Mouse (Mus musculus) NIH3T3 (cell line): ENCODE results near the gene Gm20604.
A peak's percentile ranks its signal among the peaks of the same experiment; 100 is the strongest.

Source experiments
- DNase-seq: peaks from one replicate; pipeline ENCODE4 v3.0.0-alpha.2; 2012; ENCODE audit warnings: low read depth

Gene Gm20604

GRCm38 (mm10) chr12:102705906-102706640, 52.4 kb downstream of the Gm20604 start:
- no peak for DNase-seq

DNA sequence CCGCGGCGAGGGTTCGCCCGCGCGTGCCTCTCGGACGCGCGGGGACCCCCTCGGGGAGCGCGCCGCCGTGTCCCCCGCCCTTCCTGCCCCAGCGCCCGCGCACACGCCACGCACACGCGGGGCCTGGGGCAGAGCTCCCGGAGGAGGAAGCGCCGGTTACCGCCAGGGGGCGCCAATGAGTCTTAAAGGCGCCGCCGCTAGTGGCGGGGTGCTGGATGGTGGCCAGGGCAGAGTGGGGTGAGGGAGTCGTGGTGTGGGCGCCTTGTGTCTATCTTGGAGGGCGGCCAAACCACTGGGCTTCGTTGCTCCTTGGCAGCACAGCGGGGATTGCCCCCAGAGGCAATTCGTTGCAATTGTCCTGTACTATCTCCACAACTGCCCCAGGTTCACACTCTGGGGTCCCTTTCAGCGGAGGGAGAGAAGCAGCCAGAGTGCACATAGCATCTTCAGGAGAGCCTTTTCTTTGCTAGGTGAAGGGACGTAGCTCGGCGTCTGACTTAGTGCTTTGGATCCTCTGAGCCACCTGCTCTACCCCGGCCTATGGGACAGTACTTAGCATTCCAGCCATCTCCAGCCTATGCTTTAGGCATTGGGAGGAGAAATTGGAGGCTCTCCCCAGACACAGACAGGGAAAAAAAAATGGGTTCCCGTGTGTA, 53.1 kb downstream of the Gm20604 start:
- DNase-seq, result peak; percentile 92

DNA sequence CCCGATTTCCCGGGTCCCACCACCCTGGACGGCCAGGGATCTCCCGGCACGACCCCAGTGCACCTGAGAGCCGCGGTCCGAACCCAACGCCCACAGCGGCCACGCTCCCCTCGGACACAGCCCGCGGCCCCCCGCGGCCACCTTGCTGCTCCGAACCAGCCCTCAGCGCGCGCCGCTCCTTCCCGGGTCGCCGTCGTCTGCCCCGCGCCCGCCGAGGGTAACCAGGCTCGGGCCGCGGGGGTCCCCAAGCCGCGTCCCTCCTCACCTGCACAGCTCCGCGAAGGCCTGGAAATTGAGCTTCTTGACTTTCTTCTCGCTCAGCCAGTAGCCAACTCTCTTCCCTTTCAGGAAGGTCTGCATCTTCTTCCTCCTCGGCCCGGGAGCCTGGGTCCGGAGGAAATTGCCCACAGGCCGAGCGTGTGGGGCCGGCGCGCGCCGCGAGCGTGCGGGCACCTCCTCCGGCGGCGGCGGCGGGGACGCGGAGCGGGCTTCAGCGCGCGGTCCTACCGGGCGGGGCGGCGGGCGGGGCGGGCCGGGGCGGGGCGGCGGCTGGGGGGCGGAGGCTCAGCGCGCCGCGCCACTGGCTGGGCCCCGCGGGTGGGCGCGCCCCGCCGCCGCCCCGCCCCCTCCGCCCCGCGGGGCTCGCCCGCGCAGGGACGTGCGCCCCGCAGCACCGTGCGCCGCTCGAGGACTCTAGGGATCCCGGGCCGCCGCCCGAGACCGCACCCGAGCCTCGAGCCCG, 53.8 kb downstream of the Gm20604 start, which contains the start of gene Itpk1:
TSS of gene Itpk1 (minus strand) at position 474 of the 742 bp plus-strand sequence.
- DNase-seq, result peak; percentile 79

DNA sequence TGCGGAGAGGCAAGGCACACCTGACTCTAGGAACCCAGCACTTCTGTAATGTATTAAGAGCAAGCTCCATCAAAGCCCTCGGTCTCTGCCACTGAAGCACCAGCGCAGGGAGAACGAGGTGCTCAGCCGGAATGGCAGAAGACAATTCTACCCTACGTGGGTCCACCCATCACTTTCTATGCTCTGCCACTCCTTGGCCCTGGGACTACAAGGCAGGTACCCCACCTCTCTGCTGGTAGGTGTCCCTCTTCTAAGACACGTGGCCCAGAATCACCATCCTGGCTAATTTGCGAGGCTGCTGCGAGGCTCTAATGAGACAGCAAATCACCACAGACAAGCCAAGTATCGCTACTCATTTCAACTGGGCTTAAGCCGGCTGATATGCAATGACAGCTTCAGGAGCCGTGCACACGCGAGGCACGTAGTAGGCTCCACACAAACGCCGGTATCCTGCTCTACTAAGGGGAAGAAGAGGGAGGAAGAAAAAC, 54.5 kb downstream of the Gm20604 start:
- no peak for DNase-seq

GRCm38 (mm10) chr12:102703441-102703840, 55.0 kb downstream of the Gm20604 start:
- DNase-seq, result no peak

DNA sequence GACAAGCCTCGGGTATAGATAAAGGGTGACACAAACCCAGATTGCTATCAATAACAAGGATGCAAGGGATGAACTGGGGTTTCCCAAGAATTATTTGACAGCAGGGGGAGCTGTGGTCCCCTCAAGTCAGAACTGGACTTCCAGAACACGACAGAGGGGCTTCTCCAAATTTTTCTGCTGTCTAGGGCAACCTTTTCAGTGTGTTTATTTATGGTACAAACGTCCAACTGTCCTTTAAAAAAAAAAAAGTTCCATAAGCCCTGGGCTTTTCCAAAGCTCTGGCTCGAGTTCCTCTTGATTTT, 55.4 kb downstream of the Gm20604 start:
- DNase-seq, result peak; percentile 76

GRCm38 (mm10) chr12:102702356-102703110, 55.9 kb downstream of the Gm20604 start:
- peak; percentile 94 for DNase-seq

GRCm38 (mm10) chr12:102701691-102702207, 56.7 kb downstream of the Gm20604 start:
- no peak for DNase-seq

DNA sequence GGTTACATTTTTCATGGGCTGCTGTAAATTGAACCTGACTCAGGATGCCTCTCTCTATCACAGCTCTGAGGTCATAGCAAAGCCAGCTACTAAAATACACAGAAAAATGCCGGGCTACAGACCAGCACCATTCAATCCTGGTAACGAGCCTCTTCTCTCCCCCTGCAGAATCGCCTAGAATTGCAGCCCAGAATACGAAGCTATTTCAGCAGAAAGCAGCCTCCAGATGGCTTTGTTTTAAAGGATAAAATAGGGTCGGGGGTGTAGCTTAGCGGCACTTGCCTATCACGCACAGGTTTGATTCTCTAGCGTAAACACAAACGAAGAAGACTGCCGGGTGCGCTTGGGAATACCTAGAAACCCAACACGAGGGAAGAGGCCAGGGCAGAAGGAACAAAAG, 58.0 kb downstream of the Gm20604 start:
- DNase-seq, result no peak

DNA sequence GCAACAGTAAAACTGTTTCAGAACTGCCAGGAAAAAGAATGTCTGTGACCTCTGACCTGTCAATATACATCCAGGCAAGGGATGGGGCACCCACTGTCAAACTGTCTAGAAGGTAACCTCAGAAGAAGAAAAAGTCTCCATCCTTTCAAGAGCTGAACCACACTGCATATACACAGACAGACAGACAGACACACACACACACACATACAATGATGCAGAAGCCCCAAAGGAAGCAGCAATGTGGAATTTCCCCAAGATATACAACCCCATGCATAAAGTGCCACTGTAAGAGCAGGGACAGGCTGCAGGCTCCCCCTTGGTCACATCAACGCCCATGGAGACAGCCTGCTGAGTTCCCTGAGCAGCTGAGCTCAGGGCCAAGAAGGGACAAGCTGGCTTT, 59.3 kb downstream of the Gm20604 start:
- DNase-seq, result no peak

DNA sequence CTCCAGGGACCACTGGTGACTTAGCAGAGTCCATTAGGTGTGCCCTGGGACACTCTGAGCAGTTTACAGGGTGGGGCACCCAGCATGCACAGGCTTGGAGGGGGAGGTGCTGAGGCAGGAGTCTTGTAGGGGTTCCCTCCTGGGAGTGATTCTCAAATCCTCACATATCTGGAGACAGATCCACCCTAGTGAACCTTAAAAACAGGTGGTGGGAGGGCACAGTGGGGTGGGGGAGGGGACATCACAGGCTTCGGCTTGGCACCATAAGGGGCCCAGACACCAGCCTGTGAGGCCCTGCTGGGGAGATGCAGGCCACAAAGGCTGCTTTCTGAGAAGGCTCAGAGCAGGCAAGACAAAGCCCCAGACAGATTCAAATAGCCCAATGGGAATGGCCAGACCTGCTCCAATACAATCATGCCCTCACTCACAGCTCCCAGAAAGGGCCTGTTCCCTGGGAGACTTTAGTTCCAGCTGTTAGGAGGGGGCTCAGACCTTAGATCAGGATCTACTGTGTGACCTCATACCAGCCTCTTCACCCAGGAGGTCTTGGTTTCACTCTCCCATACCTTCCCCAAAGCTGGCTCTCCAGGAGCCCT, 60.3 kb downstream of the Gm20604 start:
- no peak for DNase-seq

- DNase-seq, result no peak
These were observed 61.1 kb downstream of the Gm20604 start for GRCm38 (mm10) chr12:102697381-102697780.

- DNase-seq, result no peak
These were observed 61.7 kb downstream of the Gm20604 start for GRCm38 (mm10) chr12:102696635-102697354.

DNA sequence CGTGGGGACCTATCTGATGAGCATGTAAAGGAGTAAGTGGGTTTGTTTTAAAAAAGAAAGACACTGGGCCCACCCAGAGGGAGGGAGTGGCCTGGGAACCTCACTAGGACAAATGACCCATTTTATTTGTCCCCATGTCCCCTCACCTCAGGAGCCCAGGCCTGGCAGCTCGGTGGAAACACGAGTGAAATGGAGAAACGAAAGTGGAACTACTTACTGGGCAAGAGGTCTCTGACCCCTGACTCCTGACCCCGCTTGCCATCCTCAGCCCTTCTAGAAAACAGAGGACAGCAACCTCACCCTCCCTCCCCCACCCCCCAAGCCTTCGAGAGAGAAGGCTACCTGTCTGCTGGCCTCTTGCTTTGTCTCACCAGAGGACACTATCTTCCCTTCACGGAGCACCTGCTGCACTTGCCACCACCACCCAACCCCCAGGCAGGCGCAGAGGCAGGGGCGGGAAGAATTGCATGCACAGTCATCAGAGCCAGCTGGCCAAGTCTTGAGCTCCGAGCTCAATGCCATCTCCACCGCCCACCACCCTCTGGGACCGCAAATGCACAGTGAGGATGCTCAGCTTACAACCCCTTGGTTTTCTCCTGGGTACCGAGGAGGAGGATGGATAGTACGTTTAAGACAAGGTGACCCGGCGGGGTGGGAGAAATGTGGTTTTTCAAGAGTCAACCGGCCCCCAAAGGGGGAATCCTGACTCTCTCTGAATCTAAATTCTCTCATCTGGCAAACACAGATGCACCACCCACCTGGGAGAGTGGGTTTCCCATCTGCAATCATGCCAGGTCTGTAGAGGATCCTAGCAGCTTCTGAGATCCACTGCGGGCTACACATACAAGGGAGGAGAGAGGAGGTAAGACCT, 62.9 kb downstream of the Gm20604 start:
- no peak for DNase-seq

DNA sequence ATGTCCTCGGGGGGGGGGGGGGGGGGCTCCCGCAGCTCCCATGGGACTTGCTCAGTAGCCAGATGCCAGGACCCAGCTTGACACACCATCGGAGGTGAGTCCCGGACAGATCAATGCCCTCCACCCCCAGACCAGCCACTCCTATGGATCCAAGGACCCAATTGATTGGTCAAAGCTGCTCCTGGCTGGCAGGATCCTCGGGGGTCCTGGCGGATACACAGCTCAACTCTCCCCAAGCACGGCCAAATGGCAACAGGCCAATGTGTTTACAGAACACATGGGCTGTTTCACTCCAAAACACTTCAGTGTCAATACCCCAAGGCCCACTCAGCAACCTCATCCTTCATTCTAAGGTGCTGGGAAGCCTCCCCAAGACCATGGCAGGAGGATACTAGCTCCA, 66.7 kb downstream of the Gm20604 start:
- DNase-seq, result no peak
